Mouse (Mus musculus): ENCODE measurements around the gene Obscn. TPM values are rescaled to one million over a fixed set of nuclear protein-coding genes. Genes with fewer than 3 reads are reported as not detected.

Obscn gene
- polyA plus RNA-seq, 1 experiment from 2014 or later, result 0.29 TPM

DNA sequence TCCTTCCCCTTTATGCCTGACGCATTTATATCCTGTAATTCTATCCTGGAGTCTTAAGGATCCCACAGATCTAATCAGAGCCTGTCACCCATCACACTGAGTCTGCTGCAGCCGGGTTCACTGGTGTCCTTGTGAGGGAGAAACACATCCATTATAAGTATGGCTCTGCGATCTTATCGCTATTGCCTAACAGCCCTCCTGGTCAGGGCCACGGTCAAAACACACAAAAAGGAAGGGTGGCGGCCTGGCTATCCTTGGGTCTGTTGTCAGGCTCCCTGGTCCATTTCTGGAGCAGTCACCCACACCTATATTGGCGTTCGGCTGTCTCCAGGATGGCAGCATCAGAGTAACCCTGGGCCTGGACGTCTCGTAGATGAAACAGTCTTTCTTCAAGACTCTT is 48.6 kb downstream of the Obscn start:
- 93% methylated on average over 10 of the region's 10 CpGs for WGBS
- Histone ChIP-seq H3K4me1 (ENCODE audit: control insufficient read depth, insufficient read depth, low read length) (no peaks in the 10 kb centered on the region), H3K27ac (ENCODE audit: low read length) (no peak overlapping the region), H3K36me3 (ENCODE audit: control insufficient read depth, insufficient read depth, low read length) (no peaks in the 10 kb centered on the region), H3K9ac (ENCODE audit: low read depth, low read length) (no peak overlapping the region), H3K27me3 (ENCODE audit: control insufficient read depth, insufficient read depth, low read depth, low read length) (no peaks in the 10 kb centered on the region), H3K9me3 (replicated peaks; ENCODE audit: control insufficient read depth, low read length, poor library complexity, severe bottlenecking) (no peaks in the 10 kb centered on the region), H3K4me3 (ENCODE audit: low read depth, low read length) (no peak overlapping the region), H3K4me2 (ENCODE audit: low read length) (no peak overlapping the region)
- ATAC-seq, result no peak

DNA sequence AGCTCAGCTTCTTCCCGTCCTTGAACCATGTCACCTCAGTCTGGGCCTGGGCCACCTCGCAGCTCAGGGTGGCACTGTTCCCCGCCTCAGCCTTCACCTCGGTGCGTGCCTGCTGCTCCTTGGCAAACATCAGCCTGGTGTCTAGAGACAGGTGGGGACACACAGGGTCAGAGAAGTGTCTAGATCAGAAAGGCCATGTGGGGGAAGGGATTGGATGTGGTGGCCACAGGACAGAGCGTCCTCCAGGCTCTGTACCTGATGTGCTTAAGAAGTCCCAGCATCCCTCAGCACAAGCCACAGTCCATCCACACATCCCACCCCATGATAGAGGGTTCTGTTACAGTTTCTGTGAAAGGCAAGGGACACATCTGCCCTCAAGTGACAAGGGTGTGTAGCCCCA is 51.0 kb downstream of the Obscn start:
- H3K4me3 ChIP-seq (ENCODE audit: low read depth, low read length), result no peak overlapping the region
- H3K9me3 ChIP-seq (replicated peaks; ENCODE audit: control insufficient read depth, low read length, poor library complexity, severe bottlenecking), result no peaks in the 10 kb centered on the region
- WGBS, result 88% methylated on average over 6 of the region's 6 CpGs
- ATAC-seq, result no peak
- no peak overlapping the region for H3K27ac ChIP-seq (ENCODE audit: low read length)
- H3K36me3 ChIP-seq (ENCODE audit: control insufficient read depth, insufficient read depth, low read length), result no peaks in the 10 kb centered on the region
- H3K9ac ChIP-seq (ENCODE audit: low read depth, low read length), result no peak overlapping the region
- H3K27me3 ChIP-seq (ENCODE audit: control insufficient read depth, insufficient read depth, low read depth, low read length), result no peaks in the 10 kb centered on the region
- no peaks in the 10 kb centered on the region for H3K4me1 ChIP-seq (ENCODE audit: control insufficient read depth, insufficient read depth, low read length)
- H3K4me2 ChIP-seq (ENCODE audit: low read length), result no peak overlapping the region

DNA sequence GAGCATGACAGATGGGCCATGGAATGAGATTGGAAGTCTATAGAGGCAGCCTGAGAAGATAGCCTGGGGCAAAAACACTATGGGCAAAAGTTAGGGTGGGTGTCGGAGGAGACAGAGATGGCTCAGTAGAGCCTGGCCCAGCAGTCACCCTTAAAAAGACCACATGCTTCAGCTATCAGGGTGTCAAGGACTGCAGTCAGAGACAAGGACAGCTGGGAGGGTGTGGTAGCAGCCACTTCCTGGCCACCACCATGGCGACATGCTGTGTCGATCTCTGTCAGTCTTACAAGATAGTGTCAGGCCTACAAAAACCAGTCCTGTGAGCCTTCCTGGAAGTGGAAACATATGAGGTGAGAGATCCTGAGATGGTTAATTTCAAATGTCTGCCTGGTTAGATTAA is 53.1 kb downstream of the Obscn start:
- H3K4me2 ChIP-seq (ENCODE audit: low read length), result no peak overlapping the region
- H3K27me3 ChIP-seq (ENCODE audit: control insufficient read depth, insufficient read depth, low read depth, low read length), result no peaks in the 10 kb centered on the region
- no peak overlapping the region for H3K9ac ChIP-seq (ENCODE audit: low read depth, low read length)
- 81% methylated on average over 3 of the region's 3 CpGs for WGBS
- no peaks in the 10 kb centered on the region for H3K4me1 ChIP-seq (ENCODE audit: control insufficient read depth, insufficient read depth, low read length)
- no peaks in the 10 kb centered on the region for H3K36me3 ChIP-seq (ENCODE audit: control insufficient read depth, insufficient read depth, low read length)
- ATAC-seq, result no peak
- no peak overlapping the region for H3K4me3 ChIP-seq (ENCODE audit: low read depth, low read length)
- H3K27ac ChIP-seq (ENCODE audit: low read length), result no peak overlapping the region
- H3K9me3 ChIP-seq (replicated peaks; ENCODE audit: control insufficient read depth, low read length, poor library complexity, severe bottlenecking), result no peaks in the 10 kb centered on the region

DNA sequence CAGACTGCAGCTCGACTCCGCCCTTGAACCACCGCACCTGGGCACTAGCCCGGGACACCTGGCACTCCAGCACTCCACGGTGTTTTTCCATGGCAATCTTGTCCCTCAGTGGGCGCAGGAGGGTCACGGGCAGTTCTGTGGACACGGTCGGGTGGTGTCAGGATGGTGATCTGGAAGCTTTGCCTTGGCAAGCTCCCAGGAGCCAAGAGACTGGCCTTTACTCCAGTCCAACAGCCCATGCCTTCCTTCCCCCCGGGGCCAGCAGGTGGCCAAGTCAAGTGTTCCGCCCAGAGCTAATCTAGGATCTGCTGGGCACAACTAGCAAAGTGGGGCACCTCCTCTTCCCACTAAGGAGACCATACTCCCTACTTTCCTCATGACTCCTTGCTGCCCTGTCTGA is 57.9 kb downstream of the Obscn start:
- Histone ChIP-seq H3K9ac (ENCODE audit: low read depth, low read length) (no peak overlapping the region), H3K27ac (ENCODE audit: low read length) (no peak overlapping the region), H3K4me3 (ENCODE audit: low read depth, low read length) (no peak overlapping the region), H3K9me3 (replicated peaks; ENCODE audit: control insufficient read depth, low read length, poor library complexity, severe bottlenecking) (peaks cover 4% of the 10 kb centered on the region; the same call in 1 of the 2 replicates), H3K36me3 (ENCODE audit: control insufficient read depth, insufficient read depth, low read length) (no peaks in the 10 kb centered on the region), H3K4me2 (ENCODE audit: low read length) (no peak overlapping the region), H3K4me1 (ENCODE audit: control insufficient read depth, insufficient read depth, low read length) (no peaks in the 10 kb centered on the region), H3K27me3 (ENCODE audit: control insufficient read depth, insufficient read depth, low read depth, low read length) (no peaks in the 10 kb centered on the region)
- 91% methylated on average over 11 of the region's 11 CpGs for WGBS
- ATAC-seq, result no peak

DNA sequence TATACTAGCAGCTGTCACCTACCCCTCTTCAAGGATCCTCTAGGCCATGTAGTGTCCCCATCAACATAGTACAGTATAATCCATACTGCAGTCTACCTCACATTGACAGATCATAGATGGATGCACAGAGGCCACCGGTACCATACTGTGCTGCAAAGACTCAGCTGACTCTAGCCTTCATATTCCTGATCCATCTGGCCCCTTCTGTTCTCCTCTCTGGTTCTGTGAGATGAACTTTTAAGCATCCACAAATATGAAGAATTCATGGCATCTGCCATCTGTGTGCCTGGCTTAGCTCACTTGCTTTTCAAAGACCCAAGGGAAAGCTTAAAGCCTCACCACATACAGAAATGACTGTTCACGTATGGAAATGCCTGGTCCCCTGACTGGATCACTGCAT is 65.9 kb downstream of the Obscn start:
- Histone ChIP-seq H3K9ac (ENCODE audit: low read depth, low read length) (no peak overlapping the region), H3K27me3 (ENCODE audit: control insufficient read depth, insufficient read depth, low read depth, low read length) (no peaks in the 10 kb centered on the region), H3K36me3 (ENCODE audit: control insufficient read depth, insufficient read depth, low read length) (no peaks in the 10 kb centered on the region), H3K9me3 (replicated peaks; ENCODE audit: control insufficient read depth, low read length, poor library complexity, severe bottlenecking) (peaks cover 4% of the 10 kb centered on the region; the same call in 1 of the 2 replicates), H3K27ac (ENCODE audit: low read length) (no peak overlapping the region), H3K4me2 (ENCODE audit: low read length) (no peak overlapping the region), H3K4me3 (ENCODE audit: low read depth, low read length) (no peak overlapping the region), H3K4me1 (ENCODE audit: control insufficient read depth, insufficient read depth, low read length) (no peaks in the 10 kb centered on the region)
- no peak for ATAC-seq
- 92% methylated on average over 2 of the region's 2 CpGs for WGBS

DNA sequence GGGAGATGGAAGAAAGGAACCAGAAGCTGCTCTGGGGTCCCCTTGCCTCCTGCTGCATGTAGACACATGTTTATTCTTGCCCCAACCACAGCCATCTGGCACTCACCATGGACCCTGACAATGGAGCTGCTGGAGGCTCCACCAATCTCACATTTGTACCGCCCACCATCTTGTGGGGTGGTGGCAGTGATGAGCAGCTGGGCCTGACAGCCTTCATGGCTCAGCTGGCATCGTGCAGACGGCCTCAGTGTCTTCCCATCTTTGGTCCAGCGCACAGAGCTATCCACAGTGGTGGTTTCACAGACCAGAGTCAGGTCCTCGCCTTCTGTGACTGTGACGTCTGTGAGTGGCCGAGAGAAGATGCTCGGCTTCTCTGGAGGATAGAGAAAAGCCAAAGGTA is 67.3 kb downstream of the Obscn start:
- Histone ChIP-seq H3K4me2 (ENCODE audit: low read length) (no peak overlapping the region), H3K36me3 (ENCODE audit: control insufficient read depth, insufficient read depth, low read length) (no peaks in the 10 kb centered on the region), H3K4me3 (ENCODE audit: low read depth, low read length) (no peak overlapping the region), H3K9ac (ENCODE audit: low read depth, low read length) (no peak overlapping the region), H3K9me3 (replicated peaks; ENCODE audit: control insufficient read depth, low read length, poor library complexity, severe bottlenecking) (peaks cover 4% of the 10 kb centered on the region; the same call in 1 of the 2 replicates), H3K4me1 (ENCODE audit: control insufficient read depth, insufficient read depth, low read length) (no peaks in the 10 kb centered on the region), H3K27ac (ENCODE audit: low read length) (no peak overlapping the region), H3K27me3 (ENCODE audit: control insufficient read depth, insufficient read depth, low read depth, low read length) (no peaks in the 10 kb centered on the region)
- ATAC-seq, result no peak
- WGBS, result 83% methylated on average over 8 of the region's 8 CpGs

DNA sequence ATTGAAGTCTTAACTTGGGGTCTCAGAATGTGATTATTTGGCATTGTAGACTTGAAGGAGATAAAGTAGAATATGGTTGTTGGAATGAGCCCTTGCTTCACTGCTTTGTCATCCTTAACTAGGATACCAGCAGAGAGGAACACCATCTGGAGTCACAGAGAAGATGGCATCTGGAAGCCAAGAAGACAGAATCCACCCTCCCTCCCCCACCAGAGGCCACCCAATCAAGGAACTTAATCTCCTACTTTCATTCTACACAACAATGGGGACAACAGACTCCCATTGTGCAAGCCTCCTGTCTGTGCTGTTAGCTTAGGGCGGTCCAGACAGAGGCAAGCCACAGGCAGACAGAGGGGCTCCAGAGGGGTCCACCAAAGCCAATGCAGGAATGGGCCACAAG is 67.8 kb downstream of the Obscn start:
- Histone ChIP-seq H3K4me2 (ENCODE audit: low read length) (no peak overlapping the region), H3K27ac (ENCODE audit: low read length) (no peak overlapping the region), H3K9me3 (replicated peaks; ENCODE audit: control insufficient read depth, low read length, poor library complexity, severe bottlenecking) (no peaks in the 10 kb centered on the region), H3K27me3 (ENCODE audit: control insufficient read depth, insufficient read depth, low read depth, low read length) (no peaks in the 10 kb centered on the region), H3K36me3 (ENCODE audit: control insufficient read depth, insufficient read depth, low read length) (no peaks in the 10 kb centered on the region), H3K4me1 (ENCODE audit: control insufficient read depth, insufficient read depth, low read length) (no peaks in the 10 kb centered on the region), H3K4me3 (ENCODE audit: low read depth, low read length) (no peak overlapping the region), H3K9ac (ENCODE audit: low read depth, low read length) (no peak overlapping the region)
- ATAC-seq, result no peak
- WGBS, result 11% methylated on average over 1 of the region's 1 CpGs

DNA sequence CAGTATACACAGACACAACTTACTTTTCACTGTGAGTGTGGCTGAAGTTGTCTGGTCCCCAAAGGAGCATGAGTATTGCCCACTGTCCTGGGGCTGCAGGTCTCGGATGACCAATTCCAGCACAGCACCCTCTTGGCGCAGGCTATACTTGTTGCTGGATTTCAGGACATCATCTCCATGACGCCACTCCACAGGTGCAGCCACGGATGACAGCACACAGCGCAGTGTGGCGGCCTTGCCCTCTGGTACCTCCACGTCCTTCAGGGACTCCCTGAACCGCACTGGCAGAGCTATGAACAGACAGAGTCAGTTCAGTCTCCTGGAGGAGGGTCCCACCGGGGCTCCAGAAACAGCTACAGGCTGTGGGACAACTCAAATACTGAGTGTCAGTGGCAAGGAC is 68.3 kb downstream of the Obscn start:
- no peaks in the 10 kb centered on the region for H3K27me3 ChIP-seq (ENCODE audit: control insufficient read depth, insufficient read depth, low read depth, low read length)
- 74% methylated on average over 9 of the region's 9 CpGs for WGBS
- H3K9ac ChIP-seq (ENCODE audit: low read depth, low read length), result no peak overlapping the region
- H3K4me3 ChIP-seq (ENCODE audit: low read depth, low read length), result no peak overlapping the region
- H3K36me3 ChIP-seq (ENCODE audit: control insufficient read depth, insufficient read depth, low read length), result no peaks in the 10 kb centered on the region
- H3K4me2 ChIP-seq (ENCODE audit: low read length), result no peak overlapping the region
- no peaks in the 10 kb centered on the region for H3K4me1 ChIP-seq (ENCODE audit: control insufficient read depth, insufficient read depth, low read length)
- no peaks in the 10 kb centered on the region for H3K9me3 ChIP-seq (replicated peaks; ENCODE audit: control insufficient read depth, low read length, poor library complexity, severe bottlenecking)
- no peak for ATAC-seq
- no peak overlapping the region for H3K27ac ChIP-seq (ENCODE audit: low read length)

DNA sequence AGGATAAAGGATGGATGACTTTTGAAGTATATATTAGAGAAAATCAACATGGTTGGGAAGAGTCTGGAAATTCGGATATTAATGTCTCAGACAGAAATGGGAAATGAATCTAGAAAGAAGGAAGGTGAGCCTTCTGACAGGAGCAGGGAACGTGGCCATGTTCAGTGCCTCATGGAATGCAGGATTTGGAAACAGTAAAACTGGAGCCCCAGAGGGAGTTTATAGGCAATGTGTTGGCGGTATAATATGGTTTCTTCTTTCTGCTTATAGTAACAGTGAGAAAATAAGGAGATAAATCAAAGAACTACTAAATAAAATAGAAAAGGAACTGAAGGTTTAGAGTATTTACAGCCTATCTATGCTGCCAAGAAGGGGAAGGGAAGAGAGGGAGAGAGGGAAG is 78.2 kb downstream of the Obscn start:
- WGBS, result 69% methylated on average over 3 of the region's 3 CpGs
- H3K9me3 ChIP-seq (replicated peaks; ENCODE audit: control insufficient read depth, low read length, poor library complexity, severe bottlenecking), result no peaks in the 10 kb centered on the region

DNA sequence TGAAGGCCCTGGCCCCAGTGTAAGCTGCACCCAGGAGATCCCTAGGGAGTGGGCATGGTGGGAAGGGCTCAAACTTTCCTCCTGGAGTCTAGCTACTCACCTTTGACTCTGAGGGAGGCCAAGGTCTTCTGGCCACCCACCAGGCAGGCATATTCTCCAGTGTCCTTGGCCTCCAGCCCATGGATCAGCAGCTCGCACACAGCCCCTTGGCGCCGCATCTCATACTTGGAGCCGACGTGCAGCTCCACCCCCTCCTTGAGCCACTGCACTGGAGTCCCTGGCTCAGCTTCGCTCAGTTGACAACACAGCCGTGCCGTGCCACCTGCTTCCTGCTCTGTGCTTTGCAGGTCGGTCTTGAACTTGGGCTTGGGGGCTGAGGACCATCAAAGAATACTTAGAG is 85.2 kb downstream of the Obscn start:
- no peaks in the 10 kb centered on the region for H3K9me3 ChIP-seq (replicated peaks; ENCODE audit: control insufficient read depth, low read length, poor library complexity, severe bottlenecking)
- H3K9ac ChIP-seq (ENCODE audit: low read depth, low read length), result no peak overlapping the region
- H3K27ac ChIP-seq (ENCODE audit: low read length), result no peak overlapping the region
- 85% methylated on average over 9 of the region's 9 CpGs for WGBS
- no peak overlapping the region for H3K4me2 ChIP-seq (ENCODE audit: low read length)
- no peak overlapping the region for H3K4me3 ChIP-seq (ENCODE audit: low read depth, low read length)
- ATAC-seq, result no peak
- H3K27me3 ChIP-seq (ENCODE audit: control insufficient read depth, insufficient read depth, low read depth, low read length), result no peaks in the 10 kb centered on the region
- no peaks in the 10 kb centered on the region for H3K4me1 ChIP-seq (ENCODE audit: control insufficient read depth, insufficient read depth, low read length)
- no peaks in the 10 kb centered on the region for H3K36me3 ChIP-seq (ENCODE audit: control insufficient read depth, insufficient read depth, low read length)

More for the DNA sequence above, 78.2 kb downstream of the Obscn start:
- no peak overlapping the region for H3K27ac ChIP-seq (ENCODE audit: low read length)
- no peak overlapping the region for H3K4me3 ChIP-seq (ENCODE audit: low read depth, low read length)
- H3K27me3 ChIP-seq (ENCODE audit: control insufficient read depth, insufficient read depth, low read depth, low read length), result no peaks in the 10 kb centered on the region
- no peak overlapping the region for H3K9ac ChIP-seq (ENCODE audit: low read depth, low read length)
- ATAC-seq, result no peak
- no peaks in the 10 kb centered on the region for H3K36me3 ChIP-seq (ENCODE audit: control insufficient read depth, insufficient read depth, low read length)
- H3K4me2 ChIP-seq (ENCODE audit: low read length), result no peak overlapping the region
- H3K4me1 ChIP-seq (ENCODE audit: control insufficient read depth, insufficient read depth, low read length), result no peaks in the 10 kb centered on the region

Measured in midbrain, embryonic 16.5 days (tissue).